Comparison of ENCODE assay signal across 17 mouse cellular contexts in the genomic region with DNA sequence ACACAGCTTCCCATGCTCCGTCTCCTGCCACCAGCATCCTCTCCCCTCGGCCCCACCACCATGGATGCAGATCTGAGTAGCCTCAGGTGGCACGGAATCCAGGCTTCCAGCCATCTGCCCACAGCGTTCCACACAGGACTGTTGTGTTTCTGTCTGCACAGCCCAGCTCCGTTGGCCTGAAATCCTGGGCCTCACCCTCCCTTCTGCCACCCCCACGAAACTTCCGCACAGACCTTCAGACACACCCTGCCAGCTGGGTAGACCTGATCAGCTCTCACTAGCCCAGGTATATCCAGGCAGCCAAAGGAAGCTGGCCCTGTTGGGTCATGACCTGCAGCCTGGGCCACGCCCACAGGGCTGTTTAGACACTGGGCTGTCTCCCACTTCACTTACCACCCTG.
A peak's percentile ranks its signal among the peaks of the same experiment; 100 is the strongest.
DNase-seq lines count a peak whose midpoint lies in the region; ATAC-seq lines count a peak whose summit lies in the region.
"Had no signal": no experiment of that assay in that cellular context is flagged by ENCODE, and none has a peak within 500 bp of the region (broad histone marks: within the 10 kb centered on the region; RNA-seq: fewer than 3 reads in every experiment).

No protein-coding gene starts in this region.

- no peak overlapping the region for H3K4me3 ChIP-seq in midbrain, embryonic 13.5 days (replicated peaks)
- H3K4me3 ChIP-seq in midbrain, embryonic 15.5 days, result no peak overlapping the region
- H3K4me3 ChIP-seq in embryonic facial prominence, embryonic 10.5 days, result no peak overlapping the region
- H3K4me3 ChIP-seq in stomach, embryonic 16.5 days (replicated peaks; ENCODE audit: low read length), result no peak overlapping the region
- H3K4me3 ChIP-seq: heart, embryonic 10.5 days; limb, embryonic 13.5 days; liver, embryonic 15.5 days; neural tube, embryonic 12.5 days had no signal

- no peak overlapping the region for H3K9ac ChIP-seq in midbrain, embryonic 13.5 days (replicated peaks)
- no peak overlapping the region for H3K9ac ChIP-seq in midbrain, embryonic 15.5 days
- no peak overlapping the region for H3K9ac ChIP-seq in stomach, embryonic 16.5 days (ENCODE audit: low read length)
- H3K9ac ChIP-seq: forebrain, postnatal 0 days; limb, embryonic 13.5 days; liver, embryonic 15.5 days; neural tube, embryonic 12.5 days had no signal

- no peak overlapping the region for H3K4me2 ChIP-seq in midbrain, embryonic 13.5 days (replicated peaks)
- H3K4me2 ChIP-seq in midbrain, embryonic 15.5 days, result no peak overlapping the region
- no peak overlapping the region for H3K4me2 ChIP-seq in stomach, embryonic 16.5 days (ENCODE audit: low read depth, low read length)
- H3K4me2 ChIP-seq: limb, embryonic 13.5 days; liver, embryonic 15.5 days; neural tube, embryonic 12.5 days had no signal

- peaks cover 10% of the 10 kb centered on the region for H3K4me1 ChIP-seq in midbrain, embryonic 13.5 days (replicated peaks)
- H3K4me1 ChIP-seq in midbrain, embryonic 15.5 days, result no peaks in the 10 kb centered on the region
- peaks cover 30% of the 10 kb centered on the region for H3K4me1 ChIP-seq in embryonic facial prominence, embryonic 10.5 days
- peaks cover 12% of the 10 kb centered on the region; the same call in 1 of the 2 replicates for H3K4me1 ChIP-seq in stomach, embryonic 16.5 days (ENCODE audit: control insufficient read depth, insufficient read depth, low read length)
- H3K4me1 ChIP-seq: liver, embryonic 15.5 days; neural tube, embryonic 12.5 days had no signal

- H3K27ac ChIP-seq in midbrain, embryonic 13.5 days, result no peak overlapping the region
- H3K27ac ChIP-seq in midbrain, embryonic 15.5 days, result no peak overlapping the region
- peak overlapping the region; percentile 58 for H3K27ac ChIP-seq in embryonic facial prominence, embryonic 10.5 days (replicated peaks)
- peak overlapping the region; percentile 53; the same call in 1 of the 2 replicates for H3K27ac ChIP-seq in stomach, embryonic 16.5 days (ENCODE audit: low read length)
- H3K27ac ChIP-seq: heart, embryonic 10.5 days; kidney, postnatal 0 days; limb, embryonic 13.5 days; liver, embryonic 15.5 days; macrophage; neural tube, embryonic 12.5 days had no signal

- peak; percentile 45; the same call in 1 of the 2 replicates for ATAC-seq in cerebellum, adult (ENCODE audit: insufficient number of reproducible peaks, low FRiP score, low TSS enrichment)
- ATAC-seq in midbrain, embryonic 13.5 days, result 0 out of 2 replicates have a peak, but pooled peaks have one; percentile 10
- no peak for ATAC-seq in midbrain, embryonic 15.5 days (replicated peaks)
- ATAC-seq in stomach, embryonic 16.5 days (ENCODE audit: insufficient read depth, low FRiP score), result peak; percentile 62; the same call in 1 of the 2 replicates
- ATAC-seq: forebrain, postnatal 0 days had no signal

- H3K27me3 ChIP-seq in midbrain, embryonic 13.5 days, result no peaks in the 10 kb centered on the region
- H3K27me3 ChIP-seq in midbrain, embryonic 15.5 days (replicated peaks), result no peaks in the 10 kb centered on the region
- no peaks in the 10 kb centered on the region for H3K27me3 ChIP-seq in embryonic facial prominence, embryonic 10.5 days (replicated peaks; ENCODE audit: low read depth, poor library complexity, severe bottlenecking)
- no peaks in the 10 kb centered on the region for H3K27me3 ChIP-seq in stomach, embryonic 16.5 days (ENCODE audit: control insufficient read depth, insufficient read depth, low read length)
- H3K27me3 ChIP-seq: limb, embryonic 13.5 days; neural tube, embryonic 12.5 days had no signal

- WGBS in midbrain, embryonic 13.5 days, result 90% methylated on average over 8 of the region's 8 CpGs
- 79% methylated on average over 8 of the region's 8 CpGs for WGBS in midbrain, embryonic 15.5 days
- WGBS in embryonic facial prominence, embryonic 10.5 days, result 85% methylated on average over 8 of the region's 8 CpGs
- 61% methylated on average over 8 of the region's 8 CpGs for WGBS in stomach, embryonic 16.5 days

- no peaks in the 10 kb centered on the region for H3K9me3 ChIP-seq in midbrain, embryonic 13.5 days
- H3K9me3 ChIP-seq in midbrain, embryonic 15.5 days, result no peaks in the 10 kb centered on the region
- H3K9me3 ChIP-seq in embryonic facial prominence, embryonic 10.5 days, result no peaks in the 10 kb centered on the region
- no peaks in the 10 kb centered on the region for H3K9me3 ChIP-seq in stomach, embryonic 16.5 days (replicated peaks; ENCODE audit: control insufficient read depth, low read length)
- H3K9me3 ChIP-seq: heart, embryonic 10.5 days; limb, embryonic 13.5 days; liver, embryonic 15.5 days; neural tube, embryonic 12.5 days had no signal

- peaks cover 15% of the 10 kb centered on the region; the same call in 1 of the 2 replicates for H3K36me3 ChIP-seq in midbrain, embryonic 13.5 days
- H3K36me3 ChIP-seq in midbrain, embryonic 15.5 days (replicated peaks), result no peaks in the 10 kb centered on the region
- H3K36me3 ChIP-seq in embryonic facial prominence, embryonic 10.5 days (replicated peaks), result 0 out of 2 replicates have a peak, but pooled peaks cover 2% of the 10 kb centered on the region
- no peaks in the 10 kb centered on the region for H3K36me3 ChIP-seq in stomach, embryonic 16.5 days (ENCODE audit: control insufficient read depth, insufficient read depth, low read length)
- H3K36me3 ChIP-seq: heart, embryonic 10.5 days; limb, embryonic 13.5 days; liver, embryonic 15.5 days had no signal

- DNase-seq in cerebellum, adult 8-10 months, result no peak
- DNase-seq in embryonic facial prominence, embryonic 10.5 days (ENCODE audit: low spot score), result no peak
- DNase-seq in right cerebral cortex, postnatal 4 days, result no peak
- DNase-seq in right cerebral cortex, postnatal 36 days (ENCODE audit: low spot score in 2 of 2), result no peak
- DNase-seq: adrenal gland, postnatal 14 days; forebrain, postnatal 0 days; gastrocnemius, postnatal 25 days had no signal

Comparison
In these comparisons a context has a peak if more than half of its experiments do, and no peak if none do; other contexts are left out.
1. H3K27ac ChIP-seq: peak in embryonic facial prominence, embryonic 10.5 days (single experiment) and stomach, embryonic 16.5 days (single experiment); none in midbrain, embryonic 13.5 days (single experiment) and midbrain, embryonic 15.5 days (single experiment).